Mouse (Mus musculus): ENCODE measurements around the gene Dennd6b.
A peak's percentile ranks its signal among the peaks of the same experiment; 100 is the strongest.

The Dennd6b gene

GRCm38 (mm10) chr15:89196313-89196706, at the start of gene Dennd6b:
Dennd6b (minus strand) TSS chr15:89196496.
- peak; percentile 97 for DNase-seq

DNA sequence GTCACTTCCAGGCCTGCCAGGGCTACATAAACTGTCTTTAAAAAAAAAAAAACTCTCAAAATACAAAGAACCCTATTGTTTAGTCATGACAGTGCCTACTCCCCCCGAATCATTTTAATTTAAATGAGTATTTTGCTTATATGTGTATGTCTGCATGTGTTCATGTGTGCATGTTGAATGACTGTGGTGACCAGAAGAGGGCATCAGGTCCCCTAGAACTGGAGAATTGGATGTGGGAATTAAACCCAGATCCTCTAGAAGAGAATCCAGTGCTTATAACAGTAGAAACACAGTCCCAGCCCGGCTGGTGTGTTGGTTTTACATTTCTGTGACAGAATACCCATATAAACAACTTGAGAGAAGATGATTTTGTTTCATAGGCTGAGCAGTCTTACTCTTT, 44.7 kb upstream of the Dennd6b start:
- DNase-seq, result peak in 1 of 2 experiments; percentile 30

DNA sequence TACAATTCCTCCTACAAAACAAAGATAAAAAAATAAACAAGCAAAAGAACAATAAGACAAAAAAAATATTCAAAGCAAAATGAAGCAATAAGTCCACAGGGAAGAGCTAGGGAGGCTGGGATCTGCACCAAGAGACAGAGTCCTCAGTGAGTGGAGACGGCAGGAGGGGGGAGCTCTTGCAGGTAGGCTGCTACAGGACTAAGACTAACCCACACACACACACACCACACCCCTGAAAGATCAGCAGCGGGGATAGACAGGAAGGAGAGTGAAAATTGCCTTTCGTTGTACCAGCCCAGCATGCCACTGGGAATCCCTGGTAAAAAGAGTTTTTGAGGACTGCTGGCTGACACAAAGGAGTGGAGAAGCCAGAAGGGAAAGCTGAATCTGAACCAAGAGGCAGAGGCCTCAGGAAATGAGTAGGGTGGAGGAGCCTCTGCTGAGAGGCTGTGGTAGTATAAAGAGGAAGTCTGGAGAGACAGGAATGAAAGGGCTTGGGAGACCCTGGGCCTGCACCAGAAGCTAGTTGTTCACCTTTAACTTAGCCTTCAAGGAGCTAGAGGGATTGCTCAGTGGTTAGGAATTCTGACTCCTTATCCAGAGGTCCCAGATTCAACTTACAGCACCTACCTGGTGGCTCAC, 43.6 kb upstream of the Dennd6b start:
- no peak for DNase-seq

- DNase-seq, result peak in 1 of 2 experiments; percentile 18
Observed at GRCm38 (mm10) chr15:89234052-89234451, 37.8 kb upstream of the Dennd6b start.

DNA sequence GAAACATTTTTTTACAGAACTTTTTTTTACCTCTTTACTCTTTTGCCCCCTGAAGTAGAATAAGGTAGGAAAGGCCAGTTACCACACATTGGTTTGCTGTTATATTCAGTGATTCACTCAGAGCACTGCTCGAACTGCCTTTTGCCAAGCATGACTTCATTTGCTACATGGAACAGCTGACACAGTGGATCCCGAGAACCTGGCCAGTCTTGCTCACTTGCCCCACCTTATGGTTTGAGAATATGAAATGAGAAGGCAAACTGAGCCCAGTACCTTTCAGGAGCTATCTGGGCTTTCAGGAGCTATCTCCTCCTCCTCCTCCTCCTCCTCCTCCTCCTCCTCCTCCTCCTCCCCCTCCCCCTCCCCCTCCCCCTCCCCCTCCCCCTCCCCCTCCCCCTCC, 37.3 kb upstream of the Dennd6b start:
- peak; percentile 74 to 80 for DNase-seq

DNA sequence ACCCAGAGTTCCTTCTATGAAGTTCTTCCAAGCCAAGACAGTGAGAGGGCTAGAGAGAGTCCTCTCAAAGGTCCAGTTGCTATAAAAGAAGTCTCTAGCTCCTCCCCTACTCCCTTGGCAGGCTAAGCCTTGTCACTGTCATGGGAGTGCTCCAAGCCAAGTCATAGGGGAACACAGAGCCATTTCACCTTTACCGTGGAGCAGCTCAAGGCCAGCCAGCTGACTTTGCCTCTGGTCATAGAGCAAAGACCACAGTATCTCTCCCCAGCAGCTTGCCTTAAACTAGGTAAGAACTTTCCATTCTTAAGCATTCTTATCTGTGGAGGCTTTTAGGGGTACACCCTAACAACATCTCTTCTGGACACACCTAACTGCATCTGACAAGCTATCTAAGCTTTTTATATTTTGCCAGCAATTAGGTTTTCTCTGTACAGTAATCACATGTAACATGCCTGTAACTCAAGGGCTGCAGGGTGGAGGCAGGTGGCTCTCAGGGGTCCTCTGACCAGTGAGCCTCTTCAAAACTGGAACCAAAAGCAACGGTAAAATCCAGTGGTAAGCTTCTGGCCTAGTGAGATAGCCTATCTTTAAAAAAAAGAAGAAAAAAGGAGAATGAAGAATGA, 19.4 kb upstream of the Dennd6b start:
- DNase-seq, result peak; percentile 40 to 69

DNA sequence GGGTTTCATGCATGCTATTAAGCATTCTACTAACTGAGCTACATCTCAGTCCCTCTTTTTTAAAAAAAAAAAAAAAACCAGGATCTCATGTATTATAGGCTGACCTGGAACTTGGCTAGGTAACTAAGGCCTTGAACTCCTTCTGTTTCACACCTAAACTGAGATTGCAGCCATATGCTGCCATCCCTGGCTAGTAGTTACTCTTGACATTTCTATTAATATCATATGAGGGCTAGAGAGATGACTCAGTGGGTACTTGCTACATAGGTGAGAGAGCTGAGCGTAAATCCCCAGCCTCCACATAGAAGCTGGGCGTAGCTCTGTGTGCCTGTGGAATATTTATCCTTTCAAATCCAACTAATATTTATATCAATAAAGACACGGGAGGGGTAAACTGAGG, 18.7 kb upstream of the Dennd6b start:
- peak in 1 of 2 experiments; percentile 26 for DNase-seq

DNA sequence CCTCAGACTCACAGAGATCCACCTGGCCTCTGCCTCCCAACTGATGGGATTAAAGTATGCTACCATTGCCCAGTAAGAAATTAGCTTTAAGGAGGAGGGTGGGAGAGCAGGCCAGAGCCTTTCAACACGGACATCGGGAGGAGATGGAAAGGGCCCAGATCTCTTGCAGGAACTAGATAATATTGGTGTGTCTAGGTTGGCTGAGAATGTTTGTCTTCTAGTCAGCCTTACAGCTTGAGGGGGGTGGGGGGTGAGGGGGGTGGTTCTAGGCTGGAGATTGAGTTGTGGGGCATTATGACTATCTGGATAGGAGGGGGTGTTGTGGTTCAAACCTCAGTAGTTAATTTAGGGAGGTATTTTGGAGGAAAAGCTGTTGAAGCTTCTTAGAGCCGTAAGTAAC, 17.2 kb upstream of the Dennd6b start:
- no peak for DNase-seq

GRCm38 (mm10) chr15:89212495-89212894, 16.2 kb upstream of the Dennd6b start:
- DNase-seq, result peak in 1 of 2 experiments; percentile 26

- DNase-seq, result peak in 1 of 2 experiments; percentile 56
Observed at GRCm38 (mm10) chr15:89211716-89212461, 15.6 kb upstream of the Dennd6b start.

GRCm38 (mm10) chr15:89210915-89211715, 14.8 kb upstream of the Dennd6b start, which contains the start of gene Ppp6r2:
Ppp6r2 (plus strand) TSS chr15:89211553.
- peak; percentile 91 to 92 for DNase-seq

DNA sequence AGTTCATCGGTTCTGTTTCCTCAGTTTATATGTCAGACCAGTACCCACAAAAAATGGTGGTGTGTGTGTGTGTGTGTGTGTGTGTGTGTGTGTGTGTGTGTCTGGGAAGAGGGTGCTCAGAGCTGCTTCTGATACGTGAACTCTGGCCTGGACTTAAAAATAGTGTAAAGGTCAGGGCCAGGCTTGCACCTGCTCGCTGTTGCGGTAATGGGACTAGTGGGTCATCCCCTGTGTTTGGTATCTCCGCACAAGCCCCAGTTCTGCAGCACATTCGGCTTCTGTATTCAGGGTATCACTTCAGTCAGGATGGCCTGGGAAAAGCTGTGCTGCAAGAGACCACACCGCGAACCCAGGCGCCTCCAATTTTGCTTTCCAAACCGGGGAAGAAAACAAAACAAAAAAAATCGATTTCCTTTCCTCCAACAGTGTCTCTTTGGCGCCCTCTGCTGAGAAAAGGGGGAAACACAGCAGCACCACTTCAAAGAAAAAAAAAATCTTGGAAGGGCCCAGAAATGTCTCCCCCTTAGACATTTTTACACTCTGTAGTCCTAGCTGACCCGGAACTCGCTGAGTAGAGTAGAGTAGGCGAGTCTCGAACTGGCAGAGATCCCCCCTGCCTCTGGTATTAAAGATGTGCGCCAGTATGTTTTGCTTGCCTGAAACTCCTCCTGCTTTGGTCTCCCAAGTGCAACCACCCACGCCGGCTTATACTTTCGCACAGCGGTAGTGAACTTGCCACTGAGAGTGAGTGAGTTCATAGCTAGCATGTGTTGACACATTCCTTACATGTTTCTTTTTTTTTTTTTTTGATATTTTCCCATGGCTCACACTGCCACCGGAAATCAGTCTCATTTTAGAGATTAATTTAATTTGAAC, 13.8 kb upstream of the Dennd6b start:
- peak; percentile 94 to 97 for DNase-seq

DNA sequence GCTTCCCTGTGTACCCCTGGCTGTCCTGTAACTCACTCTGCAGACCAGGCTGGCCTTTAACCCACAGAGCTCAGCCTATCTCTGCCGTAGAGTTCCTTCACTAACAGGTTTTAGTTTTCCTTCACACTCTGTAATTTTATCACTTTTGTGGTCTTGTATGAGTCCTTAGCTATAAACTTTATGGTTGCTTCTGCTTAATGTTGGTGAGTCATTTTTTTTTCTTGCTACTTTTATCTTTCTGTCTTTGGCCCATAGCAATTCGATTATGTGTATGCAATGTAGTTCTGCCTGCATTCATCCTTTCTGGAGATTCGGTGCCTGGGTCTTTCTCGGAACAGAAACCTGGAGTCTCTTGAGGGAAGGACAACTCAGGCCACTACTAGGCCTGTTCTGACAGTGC, 11.2 kb upstream of the Dennd6b start:
- no peak for DNase-seq

DNA sequence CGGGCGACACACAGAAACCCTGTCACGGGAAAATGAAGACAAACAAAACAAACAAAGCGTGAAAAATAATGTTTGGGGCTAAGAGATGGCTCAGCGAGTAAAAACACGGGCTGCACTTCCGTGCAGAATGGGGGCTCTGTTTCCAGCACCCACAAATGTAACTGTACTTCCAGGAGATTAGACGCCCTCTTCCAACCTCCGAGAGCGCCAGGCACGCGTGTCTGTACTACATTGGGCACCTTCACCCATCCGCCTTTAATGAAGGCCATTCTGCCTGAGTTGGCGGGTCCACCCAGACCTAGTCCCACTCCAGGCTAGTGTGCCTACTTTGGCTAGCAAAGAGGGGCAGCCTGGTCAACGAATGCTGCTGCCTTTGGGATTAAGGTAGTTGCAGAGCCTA, 760 bp upstream of the Dennd6b start:
- peak; percentile 35 to 38 for DNase-seq

GRCm38 (mm10) chr15:89195690-89196312, 495 bp downstream of the Dennd6b start:
- DNase-seq, result peak; percentile 92 to 93

- DNase-seq, result peak; percentile 51 to 54
Observed at GRCm38 (mm10) chr15:89195261-89195681, 1.0 kb downstream of the Dennd6b start.

- DNase-seq, result peak in 1 of 2 experiments; percentile 48
Observed at GRCm38 (mm10) chr15:89184937-89185227, 11.4 kb downstream of the Dennd6b start.

GRCm38 (mm10) chr15:89184141-89184936, 12.0 kb downstream of the Dennd6b start:
- DNase-seq, result peak; percentile 45 to 49

DNA sequence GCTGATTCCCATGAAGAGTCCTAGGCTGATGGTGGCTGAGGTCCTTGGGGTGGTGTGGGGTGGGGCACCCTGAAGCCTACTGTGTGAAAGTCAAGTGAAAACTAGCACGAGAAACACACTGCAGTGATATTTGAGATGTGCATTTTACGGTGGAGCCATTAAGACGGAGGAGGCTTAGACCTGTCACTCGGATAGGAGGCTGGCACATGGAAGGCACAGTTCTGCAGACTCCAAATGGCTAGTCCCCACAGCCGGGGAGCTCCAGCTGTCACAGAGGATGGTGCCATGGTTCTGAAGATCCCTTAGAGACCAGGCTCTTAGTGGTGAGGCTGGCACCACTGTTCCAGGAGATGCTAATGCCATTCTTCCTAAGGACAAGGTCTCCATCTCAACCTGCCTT, 13.5 kb downstream of the Dennd6b start:
- peak in 1 of 2 experiments; percentile 52 for DNase-seq

DNA sequence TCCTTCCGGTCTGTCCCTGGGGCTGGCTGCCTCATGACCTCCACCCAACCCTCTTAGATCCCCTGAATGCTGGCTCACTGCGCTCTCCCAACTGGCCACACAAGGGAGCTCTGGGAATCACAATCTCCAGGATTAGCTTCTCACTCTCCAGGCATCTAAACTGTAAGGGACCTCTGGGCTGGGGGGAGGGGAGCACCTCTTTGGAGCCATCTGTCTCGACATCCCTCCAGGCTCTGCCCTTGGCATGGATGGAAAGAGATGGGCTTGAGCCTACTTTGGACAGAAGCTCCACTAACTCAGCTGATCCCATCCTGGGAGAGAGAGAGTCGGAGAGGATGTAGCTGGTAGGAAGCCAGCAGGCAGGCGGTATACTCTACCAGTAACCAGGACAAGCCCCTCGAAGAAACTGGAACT, 14.0 kb downstream of the Dennd6b start:
- peak; percentile 83 for DNase-seq
